Mouse (Mus musculus) olfactory bulb, adult 2 months (tissue): ENCODE results near the gene Chmp2a.

Experiments used
- CTCF ChIP-seq: fragments of 200-500 bp; IDR thresholded peaks from 2 replicates; pipeline ENCODE4 v1.5.1; 2012; ENCODE audit warnings: low read depth, mild to moderate bottlenecking, low read length, moderate library complexity; ENCODE audit not compliant: insufficient read depth
- POLR2A ChIP-seq: fragments of 200-500 bp; IDR thresholded peaks from 2 replicates; pipeline ENCODE4 v1.6.1; 2012; ENCODE audit warnings: mild to moderate bottlenecking, low read depth, low read length, moderate library complexity; ENCODE audit not compliant: insufficient read depth

- TF ChIP-seq CTCF = no peak
- no peak for TF ChIP-seq POLR2A
Observed at GRCm38 (mm10) chr7:13053001-13053400, 18.4 kb upstream of the Chmp2a start.
